Mouse (Mus musculus) lung, postnatal 36 days (tissue): Measurements from ENCODE around the gene Igll1.
A peak's percentile ranks its signal among the peaks of the same experiment; 100 is the strongest.
"Not testable (repeated sequence)": the region's sequence is repeated elsewhere in the genome, so short reads cannot be mapped to it uniquely, and the experiment has no call there.

Source experiments
- DNase-seq: peaks from one replicate; pipeline ENCODE4 v3.0.0; 2022; ENCODE audit warnings: mixed read lengths

Igll1 gene

GRCm38 (mm10) chr16:16863978-16864377, at the start of gene Igll1:
TSS of gene Igll1 (minus strand) at chr16:16863985.
- DNase-seq: no peak

GRCm38 (mm10) chr16:16913440-16913839, 49.7 kb upstream of the Igll1 start:
- no peak for DNase-seq

- peak; percentile 88 for DNase-seq
Observed at GRCm38 (mm10) chr16:16911641-16912597, 48.1 kb upstream of the Igll1 start.

GRCm38 (mm10) chr16:16907799-16908198, 44.0 kb upstream of the Igll1 start:
- DNase-seq: peak; percentile 95

GRCm38 (mm10) chr16:16903188-16903587, 39.4 kb upstream of the Igll1 start:
- no peak for DNase-seq

GRCm38 (mm10) chr16:16902329-16902728, 38.5 kb upstream of the Igll1 start:
- no peak for DNase-seq

GRCm38 (mm10) chr16:16897056-16897584, 33.3 kb upstream of the Igll1 start:
- DNase-seq: no peak

- peak; percentile 96 for DNase-seq
Observed at GRCm38 (mm10) chr16:16896382-16897055, 32.7 kb upstream of the Igll1 start, which contains the start of gene Ppm1f. TSS of gene Ppm1f (plus strand) at chr16:16896469.

GRCm38 (mm10) chr16:16896015-16896381, 32.2 kb upstream of the Igll1 start:
- DNase-seq: no peak

- no peak for DNase-seq
Observed at GRCm38 (mm10) chr16:16892366-16892765, 28.6 kb upstream of the Igll1 start.

- no peak for DNase-seq
Observed at GRCm38 (mm10) chr16:16888341-16888740, 24.6 kb upstream of the Igll1 start.

GRCm38 (mm10) chr16:16879025-16879424, 15.2 kb upstream of the Igll1 start:
- DNase-seq: no peak

- peak; percentile 92 for DNase-seq
Observed at GRCm38 (mm10) chr16:16870617-16871331, 7.0 kb upstream of the Igll1 start, which contains the start of the genes Top3b and Vpreb1. TSS of gene Top3b (plus strand) at chr16:16870736. TSS of gene Vpreb1 (minus strand) at chr16:16870843.

- no peak for DNase-seq
Observed at GRCm38 (mm10) chr16:16870241-16870616, 6.4 kb upstream of the Igll1 start.

GRCm38 (mm10) chr16:16865696-16866561, 2.1 kb upstream of the Igll1 start:
- peak; percentile 71 for DNase-seq

- DNase-seq: no peak
Observed at GRCm38 (mm10) chr16:16865217-16865616, 1.4 kb upstream of the Igll1 start.

- no peak for DNase-seq
Observed at GRCm38 (mm10) chr16:16862288-16862687, 1.5 kb downstream of the Igll1 start.

GRCm38 (mm10) chr16:16856731-16857476, 6.9 kb downstream of the Igll1 start:
- no peak for DNase-seq

- DNase-seq: not testable (repeated sequence)
Observed at GRCm38 (mm10) chr16:16856054-16856453, 7.7 kb downstream of the Igll1 start.

- DNase-seq: no peak
Observed at GRCm38 (mm10) chr16:16855541-16855940, 8.2 kb downstream of the Igll1 start.

GRCm38 (mm10) chr16:16854836-16855235, 8.9 kb downstream of the Igll1 start:
- DNase-seq: peak; percentile 90
